Mouse (Mus musculus) intestine, embryonic 16.5 days (tissue): ENCODE measurements at regions not wholly inside any gene's neighbourhood (a gene's known extent, or its start where the extent isn't known, plus 50 kb on each side); places are given as distances from the start of the nearest gene placed in this dataset.
"Not testable (repeated sequence)": the region's sequence is repeated elsewhere in the genome, so short reads cannot be mapped to it uniquely, and the experiment has no call there.

Experiments
- ATAC-seq: fragments of 200-750 bp; cut with Nextera tagmentation; 2 replicates; pipeline ENCODE4 v1.8.0; 2017; ENCODE audit warnings: moderate TSS enrichment, moderate library complexity
- H3K27ac ChIP-seq: fragments of 300-500 bp; sonication (generic); 2 replicates; pipeline ENCODE4 v1.5.1; 2014; ENCODE audit warnings: mild to moderate bottlenecking, low read length
- H3K27me3 ChIP-seq: fragments of 300-500 bp; sonication (generic); replicated peaks from 2 replicates; pipeline ENCODE4 v1.6.1; 2014; ENCODE audit warnings: low read length, control low read depth, mixed read lengths; ENCODE audit not compliant: control insufficient read depth, insufficient read depth
- H3K36me3 ChIP-seq: fragments of 300-500 bp; sonication (generic); 2 replicates; pipeline ENCODE4 v1.6.1; 2014; ENCODE audit warnings: low read length, control low read depth; ENCODE audit not compliant: control insufficient read depth, insufficient read depth
- H3K4me1 ChIP-seq: fragments of 300-500 bp; sonication (generic); 2 replicates; pipeline ENCODE4 v1.6.1; 2014; ENCODE audit warnings: low read length, control low read depth, mixed read lengths; ENCODE audit not compliant: control insufficient read depth, insufficient read depth
- H3K4me2 ChIP-seq: fragments of 300-500 bp; sonication (generic); 2 replicates; pipeline ENCODE4 v1.6.1; 2014; ENCODE audit warnings: low read depth, low read length, control low read depth
- H3K4me3 ChIP-seq: fragments of 300-500 bp; sonication (generic); 2 replicates; pipeline ENCODE4 v1.5.1; 2014; ENCODE audit warnings: mild to moderate bottlenecking, low read length
- H3K9ac ChIP-seq: fragments of 300-500 bp; sonication (generic); 2 replicates; pipeline ENCODE4 v1.6.1; 2014; ENCODE audit warnings: low read depth, low read length
- H3K9me3 ChIP-seq: fragments of 300-500 bp; sonication (generic); 2 replicates; pipeline ENCODE4 v1.6.1; 2016; ENCODE audit warnings: low read length, control low read depth; ENCODE audit not compliant: control insufficient read depth
- WGBS: fragments of 180-500 bp; shearing (Covaris S2); extraction: QIAGEN DNeasy Blood & Tissue Kit; methylation state at CpG from one replicate; pipeline ENCODE4 v1.1.7; 2014; 5-methylcytosine and 5-hydroxymethylcytosine counted together

- not testable (repeated sequence) for H3K27me3 ChIP-seq, H3K9ac ChIP-seq, H3K4me3 ChIP-seq, H3K36me3 ChIP-seq, H3K4me2 ChIP-seq, H3K4me1 ChIP-seq, H3K9me3 ChIP-seq, ATAC-seq, H3K27ac ChIP-seq
- 84% methylated on average over 6 of the region's 6 CpGs for WGBS
Observed at GRCm38 (mm10) chr10:62031986-62032385, 53.1 kb upstream of the Col13a1 start.

DNA sequence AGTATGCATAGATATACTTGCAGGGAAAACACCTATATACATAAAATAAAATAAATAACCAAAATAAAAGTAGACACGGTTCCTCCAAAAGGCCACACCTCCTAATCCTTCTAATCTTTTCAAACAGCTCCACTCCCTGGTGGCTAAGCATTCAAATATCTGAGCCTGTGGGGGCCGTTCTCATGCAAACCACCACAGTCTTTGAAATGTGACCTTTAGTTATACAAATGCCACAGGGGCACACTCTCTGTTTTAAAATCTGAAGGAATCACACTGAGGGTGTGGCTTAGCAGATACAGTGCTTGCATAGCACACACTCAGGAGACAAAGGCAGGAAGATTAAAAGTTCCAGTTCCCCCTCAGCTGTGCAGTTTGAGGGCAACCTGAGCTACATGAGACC, 50.4 kb upstream of the Col13a1 start:
- Histone ChIP-seq H3K27ac (no peak overlapping the region), H3K9ac (no peak overlapping the region), H3K27me3 (no peaks in the 10 kb centered on the region), H3K4me1 (no peaks in the 10 kb centered on the region; the same call in 1 of the 2 replicates), H3K4me2 (no peak overlapping the region), H3K4me3 (no peak overlapping the region), H3K9me3 (no peaks in the 10 kb centered on the region), H3K36me3 (no peaks in the 10 kb centered on the region)
- ATAC-seq: no peak
- WGBS: 88% methylated on average over 2 of the region's 2 CpGs
